Mouse (Mus musculus): ENCODE measurements around the gene Slc17a2.

Gene Slc17a2

DNA sequence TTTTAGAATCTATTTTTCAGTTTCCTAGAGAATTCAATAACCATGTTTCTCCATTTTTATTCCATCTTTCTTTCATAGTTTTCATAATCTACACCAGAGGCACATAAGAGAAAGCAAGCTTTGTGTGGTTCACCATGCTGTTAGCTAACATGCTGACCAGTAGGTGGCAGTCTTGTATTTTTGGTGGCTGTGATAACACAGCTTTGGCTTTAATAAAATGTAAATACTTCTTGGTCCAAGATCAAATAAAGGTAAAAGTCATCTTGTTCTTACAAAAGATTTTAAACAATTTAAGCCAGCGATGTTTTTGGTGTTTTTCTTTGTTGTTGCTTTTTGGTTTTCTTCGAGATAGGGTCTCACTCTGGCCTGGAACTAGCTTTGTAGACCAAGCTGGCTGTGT is 14.3 kb upstream of the Slc17a2 start:
- peak; percentile 69 for DNase-seq (ENCODE audit: low read depth)

DNA sequence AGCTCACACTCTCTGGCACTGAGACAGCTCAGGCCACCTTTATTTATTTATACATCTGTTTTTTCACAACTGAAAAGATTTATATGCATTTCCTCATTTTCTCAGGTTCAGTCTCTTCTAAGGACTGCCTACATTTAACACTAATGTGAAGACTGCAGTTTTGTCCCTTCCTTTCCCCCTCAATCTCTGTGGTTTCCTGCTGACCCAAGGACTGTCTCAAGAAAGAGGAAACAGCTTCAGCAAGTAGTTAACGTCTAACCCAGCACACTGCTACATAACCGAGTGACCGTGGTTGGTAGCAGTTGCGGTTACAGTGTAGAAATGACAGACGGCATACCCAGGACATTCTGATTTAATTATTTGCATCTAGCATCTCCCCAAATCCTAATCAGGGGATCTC is 7.4 kb upstream of the Slc17a2 start:
- DNase-seq (ENCODE audit: low read depth), result no peak

DNA sequence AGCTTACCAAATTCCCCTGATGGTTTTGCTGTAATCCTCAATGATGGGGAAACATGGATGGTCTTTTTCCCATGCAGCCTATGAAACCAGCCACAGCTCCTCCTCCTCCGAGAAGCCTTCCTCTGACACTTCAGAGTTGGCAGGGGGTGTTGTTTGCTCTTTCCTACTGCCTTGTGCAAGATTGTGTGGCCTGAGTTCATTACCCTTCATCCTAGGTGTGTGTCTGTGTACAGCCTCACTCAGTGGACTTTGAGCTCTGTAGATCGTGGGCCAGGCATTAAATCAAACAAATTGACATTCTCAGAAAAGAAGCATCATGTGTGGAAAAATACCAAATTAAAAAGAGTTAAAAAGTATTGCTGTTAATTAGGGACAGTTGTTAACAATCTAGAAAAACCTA is 2.3 kb upstream of the Slc17a2 start:
- no peak for DNase-seq (ENCODE audit: low read depth)

DNA sequence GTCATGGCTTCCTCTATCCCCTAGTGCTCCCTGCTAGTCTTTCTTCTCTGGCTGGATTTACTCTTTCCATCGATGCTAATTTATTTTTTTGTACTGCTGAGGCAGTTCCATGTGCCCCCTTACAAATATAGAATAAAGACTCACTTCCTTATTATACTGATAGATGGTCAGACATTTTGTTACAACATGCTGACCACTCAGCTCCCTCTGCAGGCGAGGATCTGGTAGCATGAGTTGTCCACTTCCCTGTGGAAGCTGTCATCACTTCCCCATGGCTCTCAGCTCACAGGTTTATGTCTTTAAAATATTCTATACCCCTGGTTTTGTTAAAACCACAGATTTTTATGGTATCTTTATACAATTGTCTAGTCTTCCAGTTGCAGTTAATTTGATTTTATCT is 9.4 kb downstream of the Slc17a2 start:
- no peak for DNase-seq (ENCODE audit: low read depth)

DNA sequence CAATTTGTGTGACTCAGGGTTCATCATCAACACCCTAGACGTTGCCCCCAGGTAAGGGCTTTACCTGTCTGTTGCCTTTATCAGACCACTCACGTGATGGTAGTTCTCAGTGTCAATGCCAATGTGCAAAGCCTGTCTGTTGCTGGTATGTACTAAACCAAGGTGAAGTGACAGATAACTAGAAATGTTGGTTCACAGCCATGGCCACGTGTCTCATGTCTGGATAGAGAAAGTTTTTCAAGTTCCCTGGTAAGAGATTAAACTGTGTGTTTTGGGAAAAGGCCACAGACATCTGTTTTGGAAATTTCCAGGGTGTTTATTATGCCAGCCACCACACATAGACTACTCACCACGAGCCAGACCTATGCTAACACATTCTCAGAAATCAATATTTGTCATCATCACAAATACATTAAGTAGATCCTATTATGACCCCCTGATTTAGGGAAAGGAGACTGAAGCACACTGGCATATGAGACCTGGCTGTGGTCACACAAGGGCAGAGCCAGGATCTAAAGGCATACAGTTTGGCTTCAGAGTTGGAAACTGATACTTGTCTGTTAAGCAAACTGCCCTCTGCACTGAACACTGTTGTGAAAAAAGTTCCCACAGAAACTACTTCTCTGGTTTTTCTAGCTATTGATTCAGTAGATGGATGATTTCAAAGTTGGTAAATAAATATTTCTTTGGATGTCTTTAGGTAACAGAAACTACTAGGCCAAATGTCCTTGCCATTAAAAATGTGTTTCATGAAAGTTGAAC is 13.6 kb downstream of the Slc17a2 start:
- DNase-seq (ENCODE audit: low read depth), result no peak

DNA sequence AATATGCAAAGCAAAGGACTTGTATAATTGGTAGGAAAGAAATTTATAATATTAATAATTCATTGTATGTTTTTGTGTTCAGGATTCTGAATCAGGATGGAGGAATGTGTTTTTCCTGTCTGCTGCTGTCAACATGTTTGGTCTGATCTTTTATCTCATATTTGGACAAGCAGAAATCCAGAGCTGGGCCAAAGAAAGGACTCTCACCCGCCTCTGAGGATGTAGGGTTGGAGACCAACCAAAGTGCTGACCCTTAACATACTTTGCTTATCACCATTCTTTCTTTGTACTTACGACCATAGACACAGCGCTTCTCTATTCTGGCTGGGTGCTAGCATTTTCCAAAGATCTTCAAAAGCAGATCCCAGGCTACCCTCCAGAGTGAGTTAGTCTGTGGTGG is 15.4 kb downstream of the Slc17a2 start:
- no peak for DNase-seq (ENCODE audit: low read depth)

DNA sequence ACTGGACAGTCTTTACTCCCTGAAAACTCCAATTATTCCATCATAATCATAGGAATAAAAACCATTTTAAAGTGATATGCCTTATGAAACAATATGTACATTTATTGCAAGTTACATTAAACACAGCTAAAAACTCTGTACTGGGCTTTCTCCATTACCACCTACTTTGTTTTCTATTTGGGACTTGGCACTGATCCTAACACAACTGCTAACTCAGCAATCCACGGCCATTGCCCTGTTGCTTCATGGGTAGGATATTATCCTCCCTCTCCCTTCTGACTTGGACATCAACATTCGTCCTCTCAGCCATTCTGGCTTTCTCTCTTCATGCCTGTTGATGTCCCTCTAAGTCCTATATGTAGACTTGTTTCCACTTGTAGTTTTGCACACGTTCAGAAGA is 19.8 kb downstream of the Slc17a2 start:
- DNase-seq (ENCODE audit: low read depth), result no peak

DNA sequence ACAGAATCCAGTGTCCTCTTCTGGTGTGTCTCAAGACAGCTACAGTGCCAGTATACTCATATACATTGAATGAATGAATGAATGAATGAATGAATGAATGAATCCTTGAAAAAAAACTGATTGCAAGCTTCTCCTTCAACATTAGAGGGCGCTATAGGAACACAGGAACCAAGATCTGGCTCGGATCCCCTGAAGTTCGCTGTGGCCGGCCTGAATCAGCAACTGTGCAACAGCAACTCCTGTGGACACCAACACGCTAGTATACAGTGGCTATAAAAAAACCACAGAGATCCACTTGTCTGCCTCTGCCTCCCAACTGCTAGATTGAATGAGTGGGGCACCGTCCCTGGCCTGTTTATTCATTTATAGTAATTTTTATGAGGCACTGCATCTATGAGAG is 26.3 kb downstream of the Slc17a2 start:
- DNase-seq (ENCODE audit: low read depth), result peak; percentile 13

DNA sequence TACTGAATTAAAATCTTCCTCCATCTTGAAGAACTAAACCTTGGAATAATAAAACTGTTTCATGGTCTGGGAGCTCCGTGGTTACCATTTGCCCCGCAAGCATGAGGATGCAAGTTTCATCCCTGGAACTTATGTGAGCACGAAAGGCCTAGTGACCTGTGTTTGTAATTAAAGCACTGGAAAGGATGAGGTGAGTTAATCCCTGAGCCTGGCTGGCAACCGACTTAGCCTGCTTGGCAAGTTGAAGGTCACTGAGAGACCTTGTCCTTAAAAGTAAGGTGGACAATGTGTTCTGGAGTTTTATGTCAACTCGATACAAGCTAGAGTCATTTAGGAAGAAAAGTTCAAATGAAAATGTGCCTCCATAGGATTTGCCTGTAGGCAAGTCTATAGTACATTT is 28.0 kb downstream of the Slc17a2 start:
- DNase-seq (ENCODE audit: low read depth), result no peak

DNA sequence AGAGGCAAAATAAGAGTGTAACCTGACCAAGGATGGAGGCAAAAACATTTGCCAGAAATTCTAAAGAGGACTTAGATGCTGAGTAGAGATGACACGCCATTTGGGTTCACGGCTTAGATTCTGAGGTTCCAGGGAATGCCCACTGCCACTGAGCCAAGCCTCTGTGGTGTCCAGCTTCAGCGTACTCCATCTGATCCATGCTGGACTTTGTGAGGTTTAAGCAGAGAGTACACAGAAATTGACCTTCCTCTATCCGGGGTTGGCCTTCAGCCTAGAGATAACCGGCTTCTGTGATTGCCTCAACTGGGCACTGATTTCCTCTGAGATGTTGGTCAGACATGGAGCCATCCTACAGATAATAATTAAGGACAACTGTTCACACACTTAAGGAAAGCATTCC is 29.8 kb downstream of the Slc17a2 start:
- DNase-seq (ENCODE audit: low read depth), result no peak

DNA sequence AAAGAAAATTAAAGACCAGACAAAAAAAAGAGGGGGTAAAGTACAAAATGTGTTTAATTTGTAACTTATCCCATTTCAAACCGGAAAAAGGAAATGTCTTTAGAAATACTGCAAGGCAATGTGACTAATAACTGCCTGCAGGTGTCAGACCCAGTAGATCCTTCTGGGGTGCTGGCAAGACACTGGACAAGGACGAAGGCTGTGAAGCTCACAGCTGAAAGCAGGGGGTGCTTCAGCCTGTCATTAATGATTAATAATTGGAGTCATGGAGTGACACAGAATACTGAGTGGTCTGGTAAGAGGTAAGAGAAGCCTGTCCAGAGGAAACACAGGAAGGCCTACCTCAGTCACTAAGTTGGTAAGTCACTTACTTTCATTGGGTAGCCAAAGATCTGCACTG is 32.5 kb downstream of the Slc17a2 start, which contains the start of gene Slc17a3:
Slc17a3 (plus strand) TSS at position 127 of the 400 bp plus-strand sequence.
- DNase-seq (ENCODE audit: low read depth), result no peak

DNA sequence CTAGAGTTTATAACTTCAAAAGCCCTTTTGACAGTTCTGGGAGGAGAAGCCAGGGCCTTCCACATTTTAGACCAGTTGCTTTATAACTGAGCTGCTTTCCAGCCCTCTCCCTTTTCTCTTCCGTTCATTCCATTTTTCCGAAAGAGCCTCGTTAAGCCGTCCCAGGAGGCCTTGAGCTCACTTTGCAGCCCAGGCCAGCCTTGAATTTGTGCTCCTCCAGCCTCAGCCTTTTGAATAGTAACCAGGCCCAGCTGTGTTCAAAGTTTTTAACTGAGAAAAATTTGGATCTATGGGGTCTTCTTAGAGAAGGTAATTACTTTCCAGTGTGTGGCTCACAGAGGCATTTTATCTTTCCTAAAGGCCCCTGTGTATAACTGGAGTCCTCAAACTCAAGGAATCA is 39.1 kb downstream of the Slc17a2 start:
- no peak for DNase-seq (ENCODE audit: low read depth)

DNA sequence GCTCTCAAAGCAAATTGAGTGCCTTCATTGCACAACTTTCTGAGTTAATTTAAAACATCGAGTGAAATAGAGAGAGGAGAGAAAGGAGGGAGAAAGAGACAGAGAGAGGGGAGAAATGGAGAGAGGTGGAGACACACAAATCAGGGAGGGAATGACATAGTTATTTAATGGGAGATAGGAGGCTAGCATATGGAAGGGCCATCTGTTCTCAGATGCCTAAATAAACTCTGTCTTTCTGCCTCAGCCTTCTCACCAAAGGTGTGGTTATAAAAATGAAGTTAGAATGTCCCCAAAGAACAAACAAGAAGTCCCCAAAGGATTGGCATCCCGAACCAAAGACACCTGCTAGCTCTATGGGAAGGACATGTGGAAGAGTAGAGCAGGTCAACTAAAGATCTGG is 42.5 kb downstream of the Slc17a2 start:
- no peak for DNase-seq (ENCODE audit: low read depth)

DNA sequence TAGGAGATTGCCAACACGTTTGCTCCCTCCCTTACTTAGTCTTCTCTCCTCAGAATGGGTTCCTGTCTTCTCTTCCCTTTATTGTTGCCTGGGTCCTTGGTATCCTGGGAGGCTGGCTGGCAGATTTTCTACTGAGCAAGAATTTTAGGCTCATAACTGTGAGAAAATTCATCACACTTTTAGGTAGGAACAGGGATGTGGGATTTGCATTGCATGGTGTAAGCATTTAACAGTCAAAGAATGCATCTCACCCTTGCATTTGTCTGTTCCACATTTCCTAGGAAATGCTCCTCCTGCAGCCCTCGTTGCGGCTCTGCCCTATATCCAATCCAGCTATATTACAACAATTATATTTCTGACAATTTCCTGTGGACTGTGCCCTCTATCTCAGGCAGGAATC is 49.6 kb downstream of the Slc17a2 start:
- no peak for DNase-seq (ENCODE audit: low read depth)

DNA sequence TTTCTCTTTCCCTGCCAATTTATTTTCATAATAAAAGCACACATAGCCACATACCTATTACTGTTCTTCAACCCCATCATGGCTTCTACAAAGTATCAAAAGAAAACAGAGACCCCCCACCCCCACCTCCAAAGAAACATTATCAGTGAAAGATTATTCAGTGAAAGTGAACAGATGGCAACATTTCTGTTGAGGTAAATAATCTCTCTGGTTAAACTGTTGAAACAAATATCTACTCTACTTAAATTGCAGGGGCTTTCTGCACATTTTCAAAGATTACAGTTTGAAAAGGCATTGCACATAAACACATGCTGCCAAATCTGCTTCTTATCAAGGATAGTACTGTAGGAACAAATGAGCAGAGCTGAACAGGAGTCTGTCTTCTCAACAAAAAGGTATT is 55.0 kb downstream of the Slc17a2 start:
- no peak for DNase-seq (ENCODE audit: low read depth)

DNA sequence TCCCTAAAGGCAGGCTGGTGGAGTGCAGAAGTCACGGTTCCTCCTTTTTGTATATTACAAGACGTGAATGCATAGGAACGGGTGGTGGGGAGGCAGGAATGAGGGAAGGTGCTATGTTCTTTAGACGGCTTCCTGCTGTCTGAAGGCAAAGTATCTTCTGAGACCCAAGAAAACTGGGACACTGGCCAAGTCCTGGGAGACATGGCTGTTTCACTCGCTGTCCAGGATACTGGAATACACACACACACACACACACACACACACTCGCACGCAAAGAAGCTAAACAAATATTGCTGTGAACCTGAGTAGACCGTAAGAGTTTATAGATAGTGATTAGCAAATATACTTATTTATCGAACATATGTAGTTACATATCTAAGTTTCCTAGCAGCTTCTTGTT is 57.9 kb downstream of the Slc17a2 start:
- DNase-seq (ENCODE audit: low read depth), result no peak

DNA sequence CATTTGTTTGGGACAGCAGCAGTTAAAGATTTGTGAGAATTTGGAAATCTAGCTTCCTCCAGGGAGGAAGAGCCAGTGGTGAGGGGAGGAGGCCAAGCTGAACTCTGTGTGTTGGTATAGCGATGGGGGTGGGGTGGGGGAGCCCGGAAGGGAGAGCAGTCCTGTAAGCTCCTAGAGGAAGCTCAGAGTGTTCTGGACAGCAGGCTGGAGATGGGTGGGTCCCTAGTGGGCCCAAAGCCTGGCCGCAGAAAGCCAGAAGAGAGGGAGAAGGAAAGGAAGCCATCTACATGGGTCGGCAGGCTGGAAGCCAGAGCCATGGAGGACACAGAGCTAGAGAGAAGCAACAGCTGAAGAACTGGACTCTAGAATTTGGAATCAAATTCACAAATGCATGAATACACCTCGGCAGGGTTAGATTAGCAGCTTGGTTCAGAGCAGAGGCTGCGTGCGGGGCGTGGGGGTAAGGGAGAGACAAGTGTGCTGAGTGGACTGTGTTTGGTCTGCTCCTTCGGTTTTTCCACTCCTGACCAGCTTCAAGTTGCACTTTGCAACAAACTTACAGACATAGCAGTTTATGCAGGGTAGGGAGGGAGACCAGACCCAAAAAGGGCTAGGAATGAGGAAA is 59.4 kb downstream of the Slc17a2 start:
- no peak for DNase-seq (ENCODE audit: low read depth)

DNA sequence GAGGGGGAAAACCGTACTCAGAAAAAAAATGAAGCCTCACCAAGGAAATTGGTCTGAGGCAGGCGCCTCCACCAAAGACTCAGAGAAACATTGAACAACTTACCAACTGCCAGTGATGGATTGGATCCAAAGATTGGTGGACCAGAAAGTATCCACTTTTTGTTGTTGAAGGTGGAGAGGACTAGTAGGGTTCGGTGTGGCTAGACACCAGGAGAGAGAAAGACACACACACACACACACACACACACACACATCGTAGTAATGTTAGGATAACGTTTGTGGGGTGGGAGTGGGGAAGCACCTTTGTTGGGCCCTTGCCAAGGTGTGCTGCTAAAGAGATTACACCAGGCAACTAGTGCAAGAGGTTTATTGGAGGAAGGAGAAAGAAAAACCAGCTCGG is 60.2 kb downstream of the Slc17a2 start:
- no peak for DNase-seq (ENCODE audit: low read depth)

DNA sequence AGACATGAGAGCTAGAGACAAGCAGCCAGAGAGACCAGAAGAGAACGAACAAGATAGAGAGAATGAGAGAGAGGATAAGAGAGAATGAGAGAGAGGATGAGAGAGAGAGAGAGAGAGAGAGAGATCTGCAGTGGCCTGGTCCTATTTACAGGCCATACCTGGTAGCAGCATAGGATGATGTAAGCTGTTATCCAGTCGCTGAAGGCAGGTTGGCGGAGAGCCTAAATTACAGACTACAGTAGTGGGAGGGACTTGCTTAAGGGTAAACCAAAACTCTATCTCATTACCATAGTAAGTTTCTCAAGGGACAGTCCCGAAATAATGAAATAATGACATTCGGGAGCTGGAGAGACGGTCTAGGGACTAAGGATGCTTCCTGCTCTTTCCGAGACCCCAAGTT is 60.6 kb downstream of the Slc17a2 start, which contains the start of gene Slc17a1:
Slc17a1 (plus strand) TSS at position 346 of the 400 bp plus-strand sequence.
- DNase-seq (ENCODE audit: low read depth), result no peak

DNA sequence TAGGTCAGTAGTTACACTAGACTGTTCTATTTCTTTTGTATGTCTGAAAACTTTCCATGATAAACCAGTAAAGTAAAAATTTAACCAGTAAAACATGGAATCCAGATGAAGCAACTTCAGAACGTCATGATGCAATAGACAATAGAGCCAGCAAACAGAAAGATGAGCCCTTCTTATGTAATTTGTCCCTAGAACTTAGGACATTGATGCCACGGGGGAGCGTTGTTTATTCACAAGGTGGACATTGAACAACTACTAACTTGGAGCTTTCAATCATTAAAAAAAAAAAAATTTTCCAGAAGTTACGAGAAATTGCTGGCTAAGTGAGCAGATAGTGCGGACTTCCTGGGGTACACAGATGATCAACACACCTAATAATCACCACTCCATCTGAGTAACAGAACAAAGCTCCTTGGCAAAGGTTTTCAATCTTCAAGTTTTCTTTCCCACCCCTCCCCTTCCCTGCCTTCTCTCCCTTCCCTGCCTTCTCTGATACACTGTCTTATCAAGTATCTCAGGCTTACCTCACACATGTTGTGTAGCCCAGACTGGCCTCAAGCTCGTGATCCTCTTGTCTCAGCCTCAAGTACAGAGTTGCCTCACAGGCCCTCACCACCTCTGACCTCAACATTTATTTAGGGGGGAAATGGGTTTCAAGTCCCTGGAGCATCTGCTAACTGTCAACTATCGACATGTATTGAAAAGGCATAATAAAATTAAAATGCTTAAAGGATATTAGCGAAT is 62.2 kb downstream of the Slc17a2 start:
- DNase-seq (ENCODE audit: low read depth), result no peak

DNA sequence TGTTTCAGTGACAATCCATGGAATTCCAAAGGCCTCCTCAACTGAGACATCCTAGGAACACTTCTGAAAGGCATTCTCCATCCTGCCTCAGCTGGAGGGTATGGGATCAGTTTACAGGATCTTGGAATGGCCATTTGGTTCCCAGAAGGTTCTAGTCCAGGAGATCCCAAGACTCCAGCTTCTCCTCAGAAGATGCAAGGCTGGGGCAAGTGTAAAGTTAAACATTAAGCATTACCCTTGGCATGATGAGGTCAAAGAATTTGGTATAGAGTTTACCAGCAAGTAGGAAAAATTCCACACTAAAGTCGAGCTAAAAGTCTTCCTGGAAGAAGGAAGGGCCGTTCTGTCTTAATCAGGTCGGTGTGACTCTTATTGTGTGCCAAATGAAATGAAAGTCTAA is 63.2 kb downstream of the Slc17a2 start:
- DNase-seq (ENCODE audit: low read depth), result no peak

DNA sequence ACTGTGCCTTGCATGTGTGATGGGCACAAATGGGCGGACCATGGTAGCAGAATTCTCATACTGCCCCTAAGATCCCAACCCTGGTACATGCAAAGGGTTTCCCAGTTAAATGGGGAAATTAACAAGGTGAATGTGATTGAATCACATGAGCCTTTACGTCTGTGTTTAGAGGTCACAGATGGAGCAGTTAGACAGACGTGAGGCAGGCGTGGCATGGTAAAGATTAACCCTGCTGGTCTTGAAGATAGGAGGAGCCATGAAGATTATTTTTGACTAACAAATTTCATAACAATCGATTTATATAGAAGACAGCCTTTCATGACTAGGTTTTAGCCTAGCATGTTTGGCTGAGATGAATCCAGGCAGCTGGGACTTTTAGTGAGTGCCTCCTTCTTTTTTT is 66.3 kb downstream of the Slc17a2 start:
- no peak for DNase-seq (ENCODE audit: low read depth)

All from naive thymus-derived CD4-positive, alpha-beta T cell, adult 2 months (primary cell).